Mouse (Mus musculus) embryonic facial prominence, embryonic 10.5 days (tissue): ENCODE data around the gene Ly6g5b. TPM values are rescaled to one million over a fixed set of nuclear protein-coding genes. Genes with fewer than 3 reads are reported as not detected.

Experiments used
- DNase-seq: peaks from one replicate; pipeline ENCODE4 v3.0.0-alpha.2; 2017; ENCODE audit warnings: low spot score
- H3K27ac ChIP-seq: fragments of 300-500 bp; sonication (generic); replicated peaks from 2 replicates; pipeline ENCODE4 v1.5.1; 2016; ENCODE audit warnings: mild to moderate bottlenecking
- H3K27me3 ChIP-seq: fragments of 300-500 bp; sonication (generic); replicated peaks from 2 replicates; pipeline ENCODE4 v1.6.1; 2016; ENCODE audit warnings: low read depth, mild to moderate bottlenecking; ENCODE audit not compliant: poor library complexity, severe bottlenecking
- H3K36me3 ChIP-seq: fragments of 300-500 bp; sonication (generic); replicated peaks from 2 replicates; pipeline ENCODE4 v1.6.1; 2016; ENCODE audit warnings: mild to moderate bottlenecking, moderate library complexity
- H3K4me1 ChIP-seq: fragments of 300-500 bp; sonication (generic); 2 replicates; pipeline ENCODE4 v1.6.1; 2016
- H3K4me3 ChIP-seq: fragments of 300-500 bp; sonication (generic); 2 replicates; pipeline ENCODE4 v1.5.1; 2016; ENCODE audit warnings: mild to moderate bottlenecking, moderate library complexity
- H3K9me3 ChIP-seq: fragments of 300-500 bp; sonication (generic); 2 replicates; pipeline ENCODE4 v1.6.1; 2016; ENCODE audit warnings: mild to moderate bottlenecking
- WGBS: fragments of 180-500 bp; shearing (Covaris S2); methylation state at CpG from one replicate; pipeline ENCODE4 v1.1.7; 2016; 5-methylcytosine and 5-hydroxymethylcytosine counted together
- polyA plus RNA-seq: library from polyadenylated mRNA; unstranded; fragments of >200 nt; fragmentation: Nextera tagmentation; extraction: Ambion mirVana; gene quantifications from 2 replicates; pipeline ENCODE4 v1.2.1, GENCODE M21; 2016

Gene Ly6g5b
- polyA plus RNA-seq, 1 experiment from 2014 or later = 1.6 TPM

GRCm38 (mm10) chr17:35100196-35100765 is 14.9 kb downstream of the Ly6g5b start:
- H3K27me3 ChIP-seq = no peaks in the 10 kb centered on the region
- H3K27ac ChIP-seq = no peak overlapping the region
- no peak for DNase-seq
- no peaks in the 10 kb centered on the region for H3K9me3 ChIP-seq
- peaks cover 89% of the 10 kb centered on the region for H3K36me3 ChIP-seq
- H3K4me1 ChIP-seq = peaks cover 5% of the 10 kb centered on the region; the same call in 1 of the 2 replicates
- WGBS = 84% methylated on average over 10 of the region's 10 CpGs
- H3K4me3 ChIP-seq = no peak overlapping the region

GRCm38 (mm10) chr17:35097164-35097655 is 18.0 kb downstream of the Ly6g5b start:
- H3K36me3 ChIP-seq = peaks cover 97% of the 10 kb centered on the region
- no peaks in the 10 kb centered on the region for H3K27me3 ChIP-seq
- no peak overlapping the region for H3K4me3 ChIP-seq
- H3K27ac ChIP-seq = no peak overlapping the region
- no peak for DNase-seq
- no peaks in the 10 kb centered on the region; the same call in 1 of the 2 replicates for H3K4me1 ChIP-seq
- 81% methylated on average over 12 of the region's 12 CpGs for WGBS
- H3K9me3 ChIP-seq = no peaks in the 10 kb centered on the region

GRCm38 (mm10) chr17:35096597-35096996 is 18.6 kb downstream of the Ly6g5b start:
- Histone ChIP-seq H3K36me3 (peaks cover 97% of the 10 kb centered on the region), H3K4me3 (no peak overlapping the region)
- WGBS = 84% methylated on average over 12 of the region's 12 CpGs

GRCm38 (mm10) chr17:35094475-35095365 is 20.5 kb downstream of the Ly6g5b start:
- peaks cover 12% of the 10 kb centered on the region for H3K4me1 ChIP-seq
- H3K27ac ChIP-seq = no peak overlapping the region
- H3K27me3 ChIP-seq = no peaks in the 10 kb centered on the region
- no peak for DNase-seq
- peak overlapping the region; percentile 16; the same call in 1 of the 2 replicates for H3K4me3 ChIP-seq
- no peaks in the 10 kb centered on the region for H3K9me3 ChIP-seq
- peaks cover 83% of the 10 kb centered on the region for H3K36me3 ChIP-seq
- 92% methylated on average over 15 of the region's 15 CpGs for WGBS

More at GRCm38 (mm10) chr17:35096597-35096996, 18.6 kb downstream of the Ly6g5b start:
- Histone ChIP-seq H3K27me3 (no peaks in the 10 kb centered on the region), H3K9me3 (no peaks in the 10 kb centered on the region), H3K27ac (no peak overlapping the region; the same call in 1 of the 2 replicates), H3K4me1 (no peaks in the 10 kb centered on the region; the same call in 1 of the 2 replicates)
- DNase-seq = no peak

GRCm38 (mm10) chr17:35092403-35093198 is 22.6 kb downstream of the Ly6g5b start:
- Histone ChIP-seq H3K9me3 (no peaks in the 10 kb centered on the region), H3K27ac (no peak overlapping the region), H3K4me1 (peaks cover 17% of the 10 kb centered on the region), H3K4me3 (no peak overlapping the region; the same call in 1 of the 2 replicates), H3K27me3 (no peaks in the 10 kb centered on the region), H3K36me3 (peaks cover 63% of the 10 kb centered on the region)
- 86% methylated on average over 14 of the region's 14 CpGs for whole genome bisulfite sequencing
- no peak for DNase-seq

- H3K27ac ChIP-seq = 0 out of 2 replicates have a peak overlapping the region, but pooled peaks have one; percentile 24
- no peaks in the 10 kb centered on the region for H3K9me3 ChIP-seq
- no peaks in the 10 kb centered on the region for H3K27me3 ChIP-seq
- H3K4me3 ChIP-seq = peak overlapping the region; percentile 83
- WGBS = 76% methylated on average over 8 of the region's 8 CpGs
- peaks cover 17% of the 10 kb centered on the region for H3K4me1 ChIP-seq
- peaks cover 41% of the 10 kb centered on the region for H3K36me3 ChIP-seq
- DNase-seq = no peak
Observed at GRCm38 (mm10) chr17:35090166-35090932, 24.9 kb downstream of the Ly6g5b start.

GRCm38 (mm10) chr17:35088825-35089644 is 26.2 kb downstream of the Ly6g5b start, which contains the start of gene Abhd16a:
Gene Abhd16a, plus strand, starts transcription at chr17:35089263.
- peaks cover 28% of the 10 kb centered on the region for H3K36me3 ChIP-seq
- peaks cover 17% of the 10 kb centered on the region for H3K4me1 ChIP-seq
- H3K27ac ChIP-seq = peak within 1 kb of the TSS; percentile 99
- 3% methylated on average over 67 of the region's 67 CpGs for WGBS
- no peaks in the 10 kb centered on the region for H3K9me3 ChIP-seq
- H3K27me3 ChIP-seq = no peaks in the 10 kb centered on the region
- DNase-seq = peak; percentile 95
- peak within 1 kb of the TSS; percentile 83 for H3K4me3 ChIP-seq

GRCm38 (mm10) chr17:35088151-35088550 is 27.1 kb downstream of the Ly6g5b start:
- no peak for DNase-seq
- WGBS = 53% methylated on average over 2 of the region's 2 CpGs
- H3K36me3 ChIP-seq = peaks cover 20% of the 10 kb centered on the region
- peaks cover 17% of the 10 kb centered on the region for H3K4me1 ChIP-seq
- no peaks in the 10 kb centered on the region for H3K27me3 ChIP-seq
- no peak overlapping the region for H3K4me3 ChIP-seq
- no peaks in the 10 kb centered on the region for H3K9me3 ChIP-seq
- no peak overlapping the region for H3K27ac ChIP-seq

GRCm38 (mm10) chr17:35085208-35085865 is 29.9 kb downstream of the Ly6g5b start, which contains the start of gene Ly6g6f:
Gene Ly6g6f, minus strand, starts transcription at chr17:35085610.
- WGBS = 80% methylated on average over 7 of the region's 7 CpGs

GRCm38 (mm10) chr17:35083929-35084497 is 31.2 kb downstream of the Ly6g5b start:
- H3K27ac ChIP-seq = no peak overlapping the region
- no peak overlapping the region for H3K4me3 ChIP-seq
- H3K36me3 ChIP-seq = no peaks in the 10 kb centered on the region
- no peaks in the 10 kb centered on the region for H3K9me3 ChIP-seq
- no peak for DNase-seq
- peaks cover 16% of the 10 kb centered on the region; the same call in 1 of the 2 replicates for H3K27me3 ChIP-seq
- no peaks in the 10 kb centered on the region for H3K4me1 ChIP-seq
- WGBS = 86% methylated on average over 3 of the region's 3 CpGs

More at GRCm38 (mm10) chr17:35085208-35085865, 29.9 kb downstream of the Ly6g5b start, which contains the start of gene Ly6g6f:
- no peak within 1 kb of the TSS for H3K4me3 ChIP-seq
- DNase-seq = no peak
- H3K4me1 ChIP-seq = peaks cover 11% of the 10 kb centered on the region
- H3K27me3 ChIP-seq = peaks cover 4% of the 10 kb centered on the region; the same call in 1 of the 2 replicates
- no peak within 1 kb of the TSS for H3K27ac ChIP-seq
- H3K36me3 ChIP-seq = no peaks in the 10 kb centered on the region
- no peaks in the 10 kb centered on the region for H3K9me3 ChIP-seq
